Mouse (Mus musculus) heart, adult 2 months (tissue): ENCODE results near the gene Plekhd1.

Source experiments
- CTCF ChIP-seq: fragments of 200-600 bp; IDR thresholded peaks from 2 replicates; pipeline ENCODE4 v1.8.1; 2022; ENCODE audit warnings: antibody characterized with exemption, mild to moderate bottlenecking, moderate library complexity
- POLR2A ChIP-seq: fragments of 200-500 bp; IDR thresholded peaks from 2 replicates; pipeline ENCODE4 v1.6.1; 2011; ENCODE audit warnings: mild to moderate bottlenecking, low read depth, low read length, control low read depth; ENCODE audit not compliant: insufficient read depth

DNA sequence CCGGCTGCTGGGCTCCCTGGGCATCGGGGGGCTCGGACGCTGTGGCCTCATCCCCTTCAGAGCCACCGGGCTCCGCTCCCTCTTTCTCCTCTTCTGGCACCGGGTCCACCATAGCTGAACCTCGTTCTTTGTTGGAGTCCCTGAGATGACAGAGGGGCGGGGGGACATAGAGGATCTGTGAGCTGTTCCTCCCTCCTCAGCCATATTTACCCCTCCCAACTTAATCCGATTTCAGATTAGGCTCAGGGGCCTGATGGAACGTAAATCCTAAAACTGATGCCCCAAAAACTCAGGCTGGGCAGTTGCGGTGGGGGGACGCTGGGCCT is 67.0 kb downstream of the Plekhd1 start:
- TF ChIP-seq CTCF, result no peak
- no peak for TF ChIP-seq POLR2A
